Mouse (Mus musculus): ENCODE measurements around the gene Kank4. TPM values are rescaled to one million over a fixed set of nuclear protein-coding genes. Genes with fewer than 3 reads are reported as not detected.

Gene Kank4
- polyA plus RNA-seq, 1 experiment from 2014 or later: 2.9 TPM

GRCm38 (mm10) chr4:98776721-98777427, 40.5 kb downstream of the Kank4 start:
- WGBS: 91% methylated on average over 10 of the region's 10 CpGs
- Histone ChIP-seq H3K4me2 (ENCODE audit: low read length) (no peak overlapping the region), H3K27me3 (replicated peaks; ENCODE audit: control insufficient read depth, insufficient read depth, low read length) (no peaks in the 10 kb centered on the region), H3K9ac (ENCODE audit: low read length) (no peak overlapping the region), H3K4me1 (replicated peaks; ENCODE audit: control insufficient read depth, insufficient read depth, low read length) (peaks cover 3% of the 10 kb centered on the region; the same call in 1 of the 2 replicates), H3K9me3 (ENCODE audit: control insufficient read depth, low read length) (no peaks in the 10 kb centered on the region), H3K4me3 (ENCODE audit: low read depth, low read length) (no peak overlapping the region), H3K27ac (ENCODE audit: low read depth) (no peak overlapping the region), H3K36me3 (ENCODE audit: control insufficient read depth, insufficient read depth, low read length) (no peaks in the 10 kb centered on the region)
- no peak for ATAC-seq (replicated peaks; ENCODE audit: low FRiP score, low TSS enrichment, low read depth)
- DNase-seq (ENCODE audit: low spot score): no peak

GRCm38 (mm10) chr4:98773785-98774184, 43.6 kb downstream of the Kank4 start:
- Histone ChIP-seq H3K4me3 (ENCODE audit: low read depth, low read length) (no peak overlapping the region), H3K9me3 (ENCODE audit: control insufficient read depth, low read length) (no peaks in the 10 kb centered on the region), H3K27me3 (replicated peaks; ENCODE audit: control insufficient read depth, insufficient read depth, low read length) (no peaks in the 10 kb centered on the region), H3K4me1 (replicated peaks; ENCODE audit: control insufficient read depth, insufficient read depth, low read length) (peaks cover 3% of the 10 kb centered on the region; the same call in 1 of the 2 replicates), H3K27ac (ENCODE audit: low read depth) (no peak overlapping the region), H3K36me3 (ENCODE audit: control insufficient read depth, insufficient read depth, low read length) (peaks cover 5% of the 10 kb centered on the region; the same call in 1 of the 2 replicates), H3K4me2 (ENCODE audit: low read length) (no peak overlapping the region), H3K9ac (ENCODE audit: low read length) (no peak overlapping the region)
- ATAC-seq (replicated peaks; ENCODE audit: low FRiP score, low TSS enrichment, low read depth) (no peak), DNase-seq (ENCODE audit: low spot score) (no peak)
- WGBS: 92% methylated on average over 5 of the region's 5 CpGs

GRCm38 (mm10) chr4:98767134-98768133, 49.9 kb downstream of the Kank4 start:
- 60% methylated on average over 14 of the region's 14 CpGs for WGBS
- no peaks in the 10 kb centered on the region for H3K27me3 ChIP-seq (replicated peaks; ENCODE audit: control insufficient read depth, insufficient read depth, low read length)
- peaks cover 5% of the 10 kb centered on the region for H3K36me3 ChIP-seq (ENCODE audit: control insufficient read depth, insufficient read depth, low read length)
- no peak overlapping the region for H3K4me3 ChIP-seq (ENCODE audit: low read depth, low read length)
- H3K4me1 ChIP-seq (replicated peaks; ENCODE audit: control insufficient read depth, insufficient read depth, low read length): 0 out of 2 replicates have a peak, but pooled peaks cover 3% of the 10 kb centered on the region
- DNase-seq (ENCODE audit: low spot score): no peak
- H3K4me2 ChIP-seq (ENCODE audit: low read length): no peak overlapping the region
- 0 out of 2 replicates have a peak, but pooled peaks have one; percentile 40 for ATAC-seq (replicated peaks; ENCODE audit: low FRiP score, low TSS enrichment, low read depth)
- no peak overlapping the region for H3K27ac ChIP-seq (ENCODE audit: low read depth)
- no peak overlapping the region for H3K9ac ChIP-seq (ENCODE audit: low read length)
- H3K9me3 ChIP-seq (ENCODE audit: control insufficient read depth, low read length): peaks cover 4% of the 10 kb centered on the region; the same call in 1 of the 2 replicates

GRCm38 (mm10) chr4:98758872-98759518, 58.3 kb downstream of the Kank4 start:
- Histone ChIP-seq H3K4me2 (ENCODE audit: low read length) (no peak overlapping the region), H3K36me3 (ENCODE audit: control insufficient read depth, insufficient read depth, low read length) (peaks cover 8% of the 10 kb centered on the region; the same call in 1 of the 2 replicates), H3K27me3 (replicated peaks; ENCODE audit: control insufficient read depth, insufficient read depth, low read length) (no peaks in the 10 kb centered on the region), H3K4me1 (replicated peaks; ENCODE audit: control insufficient read depth, insufficient read depth, low read length) (peaks cover 8% of the 10 kb centered on the region; the same call in 1 of the 2 replicates), H3K9ac (ENCODE audit: low read length) (no peak overlapping the region), H3K4me3 (ENCODE audit: low read depth, low read length) (no peak overlapping the region), H3K27ac (ENCODE audit: low read depth) (peak overlapping the region; percentile 81), H3K9me3 (ENCODE audit: control insufficient read depth, low read length) (no peaks in the 10 kb centered on the region)
- ATAC-seq (replicated peaks; ENCODE audit: low FRiP score, low TSS enrichment, low read depth) (no peak), DNase-seq (ENCODE audit: low spot score) (no peak)
- WGBS: 76% methylated on average over 3 of the region's 3 CpGs

GRCm38 (mm10) chr4:98758012-98758821, 59.1 kb downstream of the Kank4 start:
- Histone ChIP-seq H3K9me3 (ENCODE audit: control insufficient read depth, low read length) (no peaks in the 10 kb centered on the region), H3K36me3 (ENCODE audit: control insufficient read depth, insufficient read depth, low read length) (peaks cover 8% of the 10 kb centered on the region; the same call in 1 of the 2 replicates), H3K27me3 (replicated peaks; ENCODE audit: control insufficient read depth, insufficient read depth, low read length) (no peaks in the 10 kb centered on the region), H3K4me3 (ENCODE audit: low read depth, low read length) (no peak overlapping the region), H3K4me2 (ENCODE audit: low read length) (no peak overlapping the region), H3K27ac (ENCODE audit: low read depth) (peak overlapping the region; percentile 81), H3K4me1 (replicated peaks; ENCODE audit: control insufficient read depth, insufficient read depth, low read length) (peaks cover 8% of the 10 kb centered on the region; the same call in 1 of the 2 replicates), H3K9ac (ENCODE audit: low read length) (no peak overlapping the region)
- WGBS: 18% methylated on average over 4 of the region's 4 CpGs
- peak; percentile 74 for DNase-seq (ENCODE audit: low spot score)
- peak; percentile 85 for ATAC-seq (replicated peaks; ENCODE audit: low FRiP score, low TSS enrichment, low read depth)

GRCm38 (mm10) chr4:98756141-98756540, 61.2 kb downstream of the Kank4 start:
- ATAC-seq (replicated peaks; ENCODE audit: low FRiP score, low TSS enrichment, low read depth): no peak
- Histone ChIP-seq H3K27me3 (replicated peaks; ENCODE audit: control insufficient read depth, insufficient read depth, low read length) (no peaks in the 10 kb centered on the region), H3K27ac (ENCODE audit: low read depth) (no peak overlapping the region), H3K4me3 (ENCODE audit: low read depth, low read length) (no peak overlapping the region), H3K9me3 (ENCODE audit: control insufficient read depth, low read length) (no peaks in the 10 kb centered on the region), H3K9ac (ENCODE audit: low read length) (no peak overlapping the region), H3K4me2 (ENCODE audit: low read length) (no peak overlapping the region), H3K4me1 (replicated peaks; ENCODE audit: control insufficient read depth, insufficient read depth, low read length) (peaks cover 8% of the 10 kb centered on the region; the same call in 1 of the 2 replicates), H3K36me3 (ENCODE audit: control insufficient read depth, insufficient read depth, low read length) (peaks cover 5% of the 10 kb centered on the region; the same call in 1 of the 2 replicates)
- DNase-seq (ENCODE audit: low spot score): no peak
- WGBS: 73% methylated on average over 11 of the region's 11 CpGs

- Histone ChIP-seq H3K36me3 (ENCODE audit: control insufficient read depth, insufficient read depth, low read length) (no peaks in the 10 kb centered on the region), H3K4me3 (ENCODE audit: low read depth, low read length) (no peak overlapping the region), H3K27ac (ENCODE audit: low read depth) (no peak overlapping the region), H3K4me2 (ENCODE audit: low read length) (no peak overlapping the region), H3K9me3 (ENCODE audit: control insufficient read depth, low read length) (no peaks in the 10 kb centered on the region), H3K27me3 (replicated peaks; ENCODE audit: control insufficient read depth, insufficient read depth, low read length) (no peaks in the 10 kb centered on the region), H3K4me1 (replicated peaks; ENCODE audit: control insufficient read depth, insufficient read depth, low read length) (peaks cover 8% of the 10 kb centered on the region; the same call in 1 of the 2 replicates), H3K9ac (ENCODE audit: low read length) (no peak overlapping the region)
- DNase-seq (ENCODE audit: low spot score): no peak
- ATAC-seq (replicated peaks; ENCODE audit: low FRiP score, low TSS enrichment, low read depth): no peak
- WGBS: 77% methylated on average over 4 of the region's 4 CpGs
These were observed 62.9 kb downstream of the Kank4 start for GRCm38 (mm10) chr4:98754456-98754855.
